Mouse (Mus musculus) myocyte (in vitro differentiated cells): ENCODE results near the gene Hes7.
A peak's percentile ranks its signal among the peaks of the same experiment; 100 is the strongest.

Experiments used
- CEBPB ChIP-seq: IDR thresholded peaks from 2 replicates; pipeline ENCODE4 v1.6.1; 2011; ENCODE audit warnings: mild to moderate bottlenecking, moderate library complexity; ENCODE audit not compliant: poor library complexity, insufficient read depth, severe bottlenecking
- E2F4 ChIP-seq: IDR thresholded peaks from one replicate; pipeline ENCODE4 v1.6.1; 2011; ENCODE audit warnings: mild to moderate bottlenecking, control low read depth, moderate library complexity; ENCODE audit not compliant: insufficient read depth
- MAX ChIP-seq: IDR thresholded peaks from one replicate; pipeline ENCODE4 v1.6.1; 2011; ENCODE audit warnings: low read depth, mild to moderate bottlenecking, control low read depth
- MYOD1 ChIP-seq, 3 experiments: IDR thresholded peaks; one replicate each; pipeline ENCODE4 v1.6.1; 2011; ENCODE audit warnings: control low read depth in 2 of 3, low read depth in 2 of 3, mild to moderate bottlenecking in 2 of 3, moderate library complexity in 1 of 3; ENCODE audit not compliant: insufficient read length in 2 of 3, control insufficient read depth in 1 of 3
- MYOG ChIP-seq, 3 experiments: IDR thresholded peaks; one replicate each; pipeline ENCODE4 v1.6.1; 2011; ENCODE audit warnings: control low read depth in 2 of 3, low read depth in 2 of 3, mild to moderate bottlenecking in 2 of 3; ENCODE audit not compliant: insufficient read length in 2 of 3, control insufficient read depth in 1 of 3, insufficient read depth in 1 of 3
- POLR2A ChIP-seq: IDR thresholded peaks from one replicate; pipeline ENCODE4 v1.6.1; 2011; ENCODE audit warnings: low read depth, mild to moderate bottlenecking, control low read depth, moderate library complexity; ENCODE audit not compliant: insufficient read length
- POLR2AphosphoS2 ChIP-seq: IDR thresholded peaks from one replicate; pipeline ENCODE4 v1.6.1; 2011; ENCODE audit warnings: low read depth, control low read depth; ENCODE audit not compliant: insufficient read length
- REST ChIP-seq: IDR thresholded peaks from one replicate; pipeline ENCODE4 v1.6.1; 2011; ENCODE audit warnings: mild to moderate bottlenecking, control low read depth, moderate library complexity; ENCODE audit not compliant: insufficient read depth, insufficient read length
- SRF ChIP-seq: IDR thresholded peaks from one replicate; pipeline ENCODE4 v1.6.1; 2011; ENCODE audit warnings: low read depth; ENCODE audit not compliant: control insufficient read depth, insufficient read length
- TCF12 ChIP-seq: IDR thresholded peaks from one replicate; pipeline ENCODE4 v1.6.1; 2011; ENCODE audit warnings: mild to moderate bottlenecking, control low read depth; ENCODE audit not compliant: poor library complexity, insufficient read depth, severe bottlenecking
- USF1 ChIP-seq: IDR thresholded peaks from one replicate; pipeline ENCODE4 v1.6.1; 2011; ENCODE audit warnings: low read depth, mild to moderate bottlenecking, control low read depth, moderate library complexity

GRCm38 (mm10) chr11:69070590-69071222, 49.5 kb upstream of the Hes7 start, which contains the start of gene Tmem107:
- no peak for TF ChIP-seq E2F4
- TF ChIP-seq POLR2AphosphoS2 = peak; percentile 99
- peak; percentile 95 for TF ChIP-seq POLR2A
- no peak for TF ChIP-seq TCF12
- TF ChIP-seq MYOD1 (IDR thresholded peaks at IDR 0.05; ENCODE audit: control insufficient read depth in 1 of 3, insufficient read length in 2 of 3, low read depth in 2 of 3) = no peak
- TF ChIP-seq USF1 = no peak
- no peak for TF ChIP-seq REST
- no peak for TF ChIP-seq MYOG (IDR thresholded peaks at IDR 0.05; ENCODE audit: control insufficient read depth in 1 of 3, insufficient read depth in 1 of 3, insufficient read length in 2 of 3, low read depth in 2 of 3)
- no peak for TF ChIP-seq CEBPB
- TF ChIP-seq SRF = no peak
- TF ChIP-seq MAX = peak; percentile 30
